Mouse (Mus musculus): ENCODE results near the gene Nol9. TPM values are rescaled to one million over a fixed set of nuclear protein-coding genes. Genes with fewer than 3 reads are reported as not detected.

Gene Nol9
- polyA plus RNA-seq, 1 experiment, result 14.3 TPM

- no peak for TF ChIP-seq CTCF (IDR thresholded peaks at IDR 0.05; ENCODE audit: extremely low read depth, insufficient read length, insufficient replicate concordance, low read depth, low read length)
- no peak for TF ChIP-seq POLR2A (IDR thresholded peaks at IDR 0.05; ENCODE audit: low read depth, low read length)
- Histone ChIP-seq H3K4me1 (ENCODE audit: control insufficient read depth, insufficient read depth, insufficient read length, low read length) (peaks cover 3% of the 10 kb centered on the region), H3K27me3 (ENCODE audit: control insufficient read depth, insufficient read depth, low read length) (no peaks in the 10 kb centered on the region), H3K27ac (ENCODE audit: insufficient read depth, low read depth, low read length) (no peak within 1 kb of the TSS), H3K4me3 (ENCODE audit: low read depth, low read length) (peak within 1 kb of the TSS; percentile 99), H3K36me3 (ENCODE audit: control insufficient read depth, insufficient read depth, low read length) (peaks cover 22% of the 10 kb centered on the region)
- 52% methylated on average over 10 of the region's 10 CpGs for WGBS
Observed at GRCm38 (mm10) chr4:152038225-152038984, 716 bp upstream of the Nol9 start, which contains the start of gene Tas1r1. TSS of gene Tas1r1 (minus strand) at chr4:152038568.

- peaks cover 32% of the 10 kb centered on the region for H3K36me3 ChIP-seq (ENCODE audit: control insufficient read depth, insufficient read depth, low read length)
- H3K27me3 ChIP-seq (ENCODE audit: control insufficient read depth, insufficient read depth, low read length), result no peaks in the 10 kb centered on the region
- 2% methylated on average over 25 of the region's 25 CpGs for WGBS
- TF ChIP-seq CTCF (IDR thresholded peaks at IDR 0.05; ENCODE audit: extremely low read depth, insufficient read length, insufficient replicate concordance, low read depth, low read length), result no peak
- TF ChIP-seq POLR2A (IDR thresholded peaks at IDR 0.05; ENCODE audit: low read depth, low read length), result no peak
- no peak overlapping the region for H3K27ac ChIP-seq (ENCODE audit: insufficient read depth, low read depth, low read length)
- peak overlapping the region; percentile 99 for H3K4me3 ChIP-seq (ENCODE audit: low read depth, low read length)
- peaks cover 3% of the 10 kb centered on the region for H3K4me1 ChIP-seq (ENCODE audit: control insufficient read depth, insufficient read depth, insufficient read length, low read length)
Observed at GRCm38 (mm10) chr4:152039831-152040310, 750 bp downstream of the Nol9 start.

DNA sequence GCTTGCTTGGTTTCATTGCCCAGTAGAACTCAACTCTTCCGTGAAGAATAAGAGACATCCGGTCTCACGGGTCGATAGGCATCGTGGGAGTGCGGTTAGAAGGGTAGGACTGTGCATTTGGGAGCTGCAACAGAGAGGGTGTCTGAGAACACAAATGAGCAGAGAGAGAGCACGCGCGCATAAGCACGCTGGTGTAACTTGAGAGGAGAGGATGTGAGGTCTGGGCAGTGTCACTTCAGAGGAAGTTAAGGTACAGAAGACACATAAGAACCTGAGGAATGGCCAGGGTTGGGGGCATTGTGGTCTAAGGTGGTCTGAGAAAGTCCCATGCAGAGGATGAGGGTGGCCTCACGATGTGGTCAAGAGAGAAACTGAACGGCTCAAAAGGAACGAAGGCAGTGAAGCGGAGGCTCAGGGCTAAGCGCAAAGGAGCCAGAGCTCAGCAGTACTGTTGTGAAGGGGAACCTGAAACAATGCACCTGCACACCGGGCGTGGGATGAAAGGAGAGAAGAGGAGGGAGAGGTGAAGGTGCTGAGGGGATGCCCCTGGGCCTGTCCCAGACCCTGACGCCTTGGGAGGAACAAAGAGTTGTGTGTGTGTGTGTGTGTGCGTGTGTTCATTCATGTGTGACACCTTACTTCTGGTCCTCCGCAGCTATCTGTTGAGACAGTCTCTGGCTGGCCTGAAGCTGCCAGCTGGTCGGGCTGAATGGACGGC is 3.0 kb downstream of the Nol9 start:
- Histone ChIP-seq H3K4me1 (ENCODE audit: control insufficient read depth, insufficient read depth, insufficient read length, low read length) (peaks cover 3% of the 10 kb centered on the region), H3K4me3 (ENCODE audit: low read depth, low read length) (no peak overlapping the region), H3K27me3 (ENCODE audit: control insufficient read depth, insufficient read depth, low read length) (no peaks in the 10 kb centered on the region), H3K27ac (ENCODE audit: insufficient read depth, low read depth, low read length) (no peak overlapping the region), H3K36me3 (ENCODE audit: control insufficient read depth, insufficient read depth, low read length) (peaks cover 47% of the 10 kb centered on the region)
- TF ChIP-seq CTCF (IDR thresholded peaks at IDR 0.05; ENCODE audit: extremely low read depth, insufficient read length, insufficient replicate concordance, low read depth, low read length) (no peak), POLR2A (IDR thresholded peaks at IDR 0.05; ENCODE audit: low read depth, low read length) (no peak)
- WGBS, result 93% methylated on average over 22 of the region's 22 CpGs

DNA sequence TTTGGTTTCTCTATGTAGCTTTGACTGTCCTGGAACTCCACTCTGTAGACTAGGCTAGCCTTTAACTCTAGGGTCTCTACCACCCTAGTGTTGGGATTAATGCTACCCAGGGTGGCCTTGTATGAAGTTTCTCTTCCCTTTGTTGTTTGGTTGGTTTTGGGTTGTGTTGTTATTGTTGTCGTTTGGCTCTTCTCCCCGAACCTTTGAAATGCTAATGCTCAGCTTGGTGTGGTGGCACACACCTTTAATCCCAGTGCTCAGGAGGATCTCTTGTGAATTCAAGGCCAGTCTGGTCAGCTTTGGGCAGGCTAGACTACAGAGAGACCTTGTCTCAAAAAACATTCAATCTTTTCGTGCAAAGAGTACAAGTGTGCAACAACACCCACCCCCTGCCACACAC is 4.0 kb downstream of the Nol9 start:
- TF ChIP-seq POLR2A (IDR thresholded peaks at IDR 0.05; ENCODE audit: low read depth, low read length) (no peak), CTCF (IDR thresholded peaks at IDR 0.05; ENCODE audit: extremely low read depth, insufficient read length, insufficient replicate concordance, low read depth, low read length) (no peak)
- peaks cover 57% of the 10 kb centered on the region for H3K36me3 ChIP-seq (ENCODE audit: control insufficient read depth, insufficient read depth, low read length)
- 78% methylated on average over 3 of the region's 3 CpGs for WGBS

GRCm38 (mm10) chr4:152044609-152045008 is 5.5 kb downstream of the Nol9 start:
- Histone ChIP-seq H3K27me3 (ENCODE audit: control insufficient read depth, insufficient read depth, low read length) (no peaks in the 10 kb centered on the region), H3K4me1 (ENCODE audit: control insufficient read depth, insufficient read depth, insufficient read length, low read length) (peaks cover 3% of the 10 kb centered on the region), H3K36me3 (ENCODE audit: control insufficient read depth, insufficient read depth, low read length) (peaks cover 67% of the 10 kb centered on the region), H3K27ac (ENCODE audit: insufficient read depth, low read depth, low read length) (no peak overlapping the region), H3K4me3 (ENCODE audit: low read depth, low read length) (no peak overlapping the region)
- TF ChIP-seq POLR2A (IDR thresholded peaks at IDR 0.05; ENCODE audit: low read depth, low read length) (no peak), CTCF (IDR thresholded peaks at IDR 0.05; ENCODE audit: extremely low read depth, insufficient read length, insufficient replicate concordance, low read depth, low read length) (no peak)
- 75% methylated on average over 6 of the region's 6 CpGs for WGBS

More for the DNA sequence above, 4.0 kb downstream of the Nol9 start:
- Histone ChIP-seq H3K4me3 (ENCODE audit: low read depth, low read length) (no peak overlapping the region), H3K27ac (ENCODE audit: insufficient read depth, low read depth, low read length) (no peak overlapping the region), H3K4me1 (ENCODE audit: control insufficient read depth, insufficient read depth, insufficient read length, low read length) (peaks cover 3% of the 10 kb centered on the region), H3K27me3 (ENCODE audit: control insufficient read depth, insufficient read depth, low read length) (no peaks in the 10 kb centered on the region)

- Histone ChIP-seq H3K4me3 (ENCODE audit: low read depth, low read length) (no peak overlapping the region), H3K27ac (ENCODE audit: insufficient read depth, low read depth, low read length) (no peak overlapping the region), H3K36me3 (ENCODE audit: control insufficient read depth, insufficient read depth, low read length) (peaks cover 19% of the 10 kb centered on the region), H3K4me1 (ENCODE audit: control insufficient read depth, insufficient read depth, insufficient read length, low read length) (no peaks in the 10 kb centered on the region), H3K27me3 (ENCODE audit: control insufficient read depth, insufficient read depth, low read length) (no peaks in the 10 kb centered on the region)
- TF ChIP-seq CTCF (IDR thresholded peaks at IDR 0.05; ENCODE audit: extremely low read depth, insufficient read length, insufficient replicate concordance, low read depth, low read length), result no peak
- no peak for TF ChIP-seq POLR2A (IDR thresholded peaks at IDR 0.05; ENCODE audit: low read depth, low read length)
- 71% methylated on average over 9 of the region's 9 CpGs for WGBS
Observed at GRCm38 (mm10) chr4:152062390-152063110, 23.4 kb downstream of the Nol9 start.

Measured in small intestine, adult 2 months (tissue).